Mouse (Mus musculus) liver, adult 2 months (tissue): ENCODE data around the gene Snca. TPM values are rescaled to one million over a fixed set of nuclear protein-coding genes. Genes with fewer than 3 reads are reported as not detected.

Source experiments
- DNase-seq: peaks from one replicate; pipeline ENCODE4 v3.0.0-alpha.2; 2011; ENCODE audit warnings: low read depth, low spot score; ENCODE audit errors: extremely low read depth
- H3K27ac ChIP-seq: fragments of 200-500 bp; replicated peaks from 2 replicates; pipeline ENCODE4 v1.5.1; 2012; ENCODE audit warnings: low read depth, mild to moderate bottlenecking, control low read depth, inconsistent platforms, low read length; ENCODE audit not compliant: insufficient read depth
- H3K27me3 ChIP-seq: fragments of 200-500 bp; 2 replicates; pipeline ENCODE4 v1.6.1; 2012; ENCODE audit warnings: mild to moderate bottlenecking, moderate library complexity, low read length, inconsistent platforms; ENCODE audit not compliant: control insufficient read depth, insufficient read depth
- H3K36me3 ChIP-seq: fragments of 200-500 bp; 2 replicates; pipeline ENCODE4 v1.6.1; 2012; ENCODE audit warnings: low read length, inconsistent platforms; ENCODE audit not compliant: control insufficient read depth, insufficient read depth
- H3K4me1 ChIP-seq: fragments of 200-500 bp; 2 replicates; pipeline ENCODE4 v1.6.1; 2011; ENCODE audit warnings: low read length; ENCODE audit not compliant: control insufficient read depth, insufficient read depth
- H3K4me3 ChIP-seq: fragments of 200-500 bp; 2 replicates; pipeline ENCODE4 v1.5.1; 2011; ENCODE audit warnings: low read depth, mild to moderate bottlenecking, control low read depth, low read length, moderate library complexity; ENCODE audit not compliant: insufficient read depth
- H3K79me2 ChIP-seq: fragments of 200-500 bp; 2 replicates; pipeline ENCODE4 v1.6.1; 2012; ENCODE audit warnings: inconsistent platforms, mild to moderate bottlenecking, low read length, moderate library complexity; ENCODE audit not compliant: control insufficient read depth, insufficient read depth
- H3K9ac ChIP-seq: fragments of 200-500 bp; 2 replicates; pipeline ENCODE4 v1.6.1; 2012; ENCODE audit warnings: low read depth, mild to moderate bottlenecking, control low read depth, inconsistent platforms, low read length
- CTCF ChIP-seq: fragments of 200-500 bp; IDR thresholded peaks from 2 replicates; pipeline ENCODE4 v1.5.1; 2011; ENCODE audit warnings: low read depth, low read length, control low read depth
- POLR2A ChIP-seq: fragments of 200-500 bp; IDR thresholded peaks from 2 replicates; pipeline ENCODE4 v1.6.1; 2011; ENCODE audit warnings: low read length, control low read depth; ENCODE audit not compliant: insufficient read depth; ENCODE audit errors: extremely low read depth
- WGBS: fragments of 180-500 bp; shearing (Covaris S2); methylation state at CpG from one replicate; pipeline ENCODE4 v1.1.7; 2018; 5-methylcytosine and 5-hydroxymethylcytosine counted together
- polyA plus RNA-seq: library from polyadenylated mRNA; depleted of rRNA; stranded (reverse); fragments of >200 nt; gene quantifications from 2 replicates; pipeline ENCODE4 v1.2.3, GENCODE M21; 2012
- total RNA-seq: library from RNA; depleted of rRNA; stranded (reverse); fragments of >200 nt; gene quantifications from 2 replicates; pipeline ENCODE4 v1.2.3, GENCODE M21; 2014

Snca gene
- total and polyA plus RNA-seq, 2 experiments: 0.39 to 2.0 TPM

GRCm38 (mm10) chr6:60786955-60787354 lies 42.7 kb downstream of the Snca start:
- no peak overlapping the region for H3K27ac ChIP-seq
- no peak overlapping the region for H3K9ac ChIP-seq
- no peak overlapping the region for H3K4me3 ChIP-seq
- no peaks in the 10 kb centered on the region for H3K79me2 ChIP-seq
- WGBS: 47% methylated on average over 1 of the region's 1 CpGs
- no peaks in the 10 kb centered on the region for H3K27me3 ChIP-seq
- H3K4me1 ChIP-seq: no peaks in the 10 kb centered on the region
- DNase-seq: no peak
- no peak for TF ChIP-seq POLR2A
- TF ChIP-seq CTCF: no peak
- no peaks in the 10 kb centered on the region for H3K36me3 ChIP-seq

GRCm38 (mm10) chr6:60771899-60772298 lies 57.8 kb downstream of the Snca start:
- whole genome bisulfite sequencing: 67% methylated on average over 1 of the region's 1 CpGs

GRCm38 (mm10) chr6:60765696-60766095 lies 64.0 kb downstream of the Snca start:
- H3K4me3 ChIP-seq: no peak overlapping the region
- whole genome bisulfite sequencing: 79% methylated on average over 3 of the region's 3 CpGs
- H3K27ac ChIP-seq: no peak overlapping the region
- TF ChIP-seq POLR2A (no peak), CTCF (no peak)
- H3K79me2 ChIP-seq: no peaks in the 10 kb centered on the region
- no peak for DNase-seq
- H3K9ac ChIP-seq: no peak overlapping the region
- H3K4me1 ChIP-seq: no peaks in the 10 kb centered on the region
- no peaks in the 10 kb centered on the region for H3K27me3 ChIP-seq
- H3K36me3 ChIP-seq: no peaks in the 10 kb centered on the region

More at GRCm38 (mm10) chr6:60771899-60772298, 57.8 kb downstream of the Snca start:
- no peaks in the 10 kb centered on the region for H3K36me3 ChIP-seq
- H3K4me1 ChIP-seq: no peaks in the 10 kb centered on the region
- no peak for DNase-seq
- TF ChIP-seq CTCF (no peak), POLR2A (no peak)
- H3K27me3 ChIP-seq: no peaks in the 10 kb centered on the region
- no peak overlapping the region for H3K27ac ChIP-seq
- H3K4me3 ChIP-seq: no peak overlapping the region
- H3K79me2 ChIP-seq: no peaks in the 10 kb centered on the region
- no peak overlapping the region for H3K9ac ChIP-seq

GRCm38 (mm10) chr6:60762864-60763263 lies 66.8 kb downstream of the Snca start:
- 78% methylated on average over 4 of the region's 4 CpGs for WGBS
- no peak for TF ChIP-seq CTCF
- TF ChIP-seq POLR2A: no peak
- Histone ChIP-seq H3K79me2 (no peaks in the 10 kb centered on the region), H3K9ac (no peak overlapping the region), H3K4me1 (no peaks in the 10 kb centered on the region), H3K27ac (no peak overlapping the region), H3K4me3 (no peak overlapping the region), H3K36me3 (no peaks in the 10 kb centered on the region), H3K27me3 (no peaks in the 10 kb centered on the region)
- DNase-seq: no peak

GRCm38 (mm10) chr6:60761710-60762109 lies 67.9 kb downstream of the Snca start:
- DNase-seq: no peak
- Histone ChIP-seq H3K36me3 (no peaks in the 10 kb centered on the region), H3K9ac (no peak overlapping the region), H3K27me3 (no peaks in the 10 kb centered on the region), H3K4me1 (no peaks in the 10 kb centered on the region), H3K4me3 (no peak overlapping the region), H3K79me2 (no peaks in the 10 kb centered on the region), H3K27ac (no peak overlapping the region)
- 58% methylated on average over 2 of the region's 2 CpGs for WGBS
- TF ChIP-seq CTCF (no peak), POLR2A (no peak)

- TF ChIP-seq POLR2A (no peak), CTCF (no peak)
- no peaks in the 10 kb centered on the region for H3K4me1 ChIP-seq
- WGBS: 68% methylated on average over 1 of the region's 1 CpGs
- H3K27me3 ChIP-seq: no peaks in the 10 kb centered on the region
- H3K9ac ChIP-seq: no peak overlapping the region
- H3K4me3 ChIP-seq: no peak overlapping the region
- DNase-seq: no peak
- H3K79me2 ChIP-seq: no peaks in the 10 kb centered on the region
- H3K36me3 ChIP-seq: no peaks in the 10 kb centered on the region
- H3K27ac ChIP-seq: no peak overlapping the region
Observed at GRCm38 (mm10) chr6:60754975-60755374, 74.7 kb downstream of the Snca start.
